Mouse (Mus musculus): ENCODE results near the gene Cap2.

Cap2 gene

DNA sequence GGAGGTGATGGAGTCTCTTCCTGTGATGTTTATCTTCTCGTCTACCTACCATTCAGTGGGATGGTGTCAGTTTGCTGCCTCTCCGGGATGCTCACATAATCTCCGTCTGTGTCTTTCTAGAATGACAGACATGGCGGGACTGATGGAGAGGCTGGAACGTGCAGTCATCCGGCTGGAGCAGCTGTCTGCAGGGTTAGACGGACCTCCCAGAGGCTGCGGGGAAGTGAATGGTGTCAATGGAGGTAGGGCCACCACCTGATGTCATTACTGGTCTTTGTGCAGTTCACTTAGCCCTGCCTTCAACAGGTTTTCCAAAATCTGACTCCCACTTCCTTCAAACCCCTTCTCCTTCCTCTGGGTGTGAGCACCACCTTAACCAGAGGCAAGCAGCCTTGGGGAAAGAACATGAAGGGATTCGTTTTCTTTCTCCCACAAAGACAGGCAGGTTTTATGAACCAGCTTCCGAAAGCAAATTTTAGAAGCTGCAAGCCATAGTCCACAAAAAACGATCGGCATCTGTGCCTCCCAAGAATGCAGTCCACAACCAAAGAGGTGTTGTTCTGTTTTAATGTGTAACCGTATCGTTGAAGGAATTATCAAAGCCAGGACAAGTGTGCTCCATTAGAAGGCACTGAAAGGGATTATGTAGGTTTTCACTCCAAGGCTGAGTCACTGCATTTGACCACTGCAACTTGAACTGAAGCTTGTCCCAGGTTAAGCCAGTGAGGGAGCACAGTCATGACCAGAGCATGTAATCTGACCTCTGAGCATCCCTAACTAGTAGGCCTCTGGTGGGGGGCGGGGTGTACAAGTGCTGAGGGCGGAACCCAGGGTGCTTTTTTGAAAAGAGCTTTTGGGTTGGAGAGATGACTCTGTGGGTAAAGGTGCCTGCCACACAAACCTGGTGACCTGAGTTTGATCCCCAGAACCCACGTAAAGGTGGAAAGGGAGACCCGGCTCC is 23.9 kb downstream of the Cap2 start:
- no peak for DNase-seq (ENCODE audit: extremely low read depth, low read depth, low spot score)

- DNase-seq (ENCODE audit: extremely low read depth, low read depth, low spot score), result no peak
Observed at GRCm38 (mm10) chr13:46526645-46527044, 25.0 kb downstream of the Cap2 start.

GRCm38 (mm10) chr13:46527340-46527739 is 25.7 kb downstream of the Cap2 start:
- no peak for DNase-seq (ENCODE audit: extremely low read depth, low read depth, low spot score)

DNA sequence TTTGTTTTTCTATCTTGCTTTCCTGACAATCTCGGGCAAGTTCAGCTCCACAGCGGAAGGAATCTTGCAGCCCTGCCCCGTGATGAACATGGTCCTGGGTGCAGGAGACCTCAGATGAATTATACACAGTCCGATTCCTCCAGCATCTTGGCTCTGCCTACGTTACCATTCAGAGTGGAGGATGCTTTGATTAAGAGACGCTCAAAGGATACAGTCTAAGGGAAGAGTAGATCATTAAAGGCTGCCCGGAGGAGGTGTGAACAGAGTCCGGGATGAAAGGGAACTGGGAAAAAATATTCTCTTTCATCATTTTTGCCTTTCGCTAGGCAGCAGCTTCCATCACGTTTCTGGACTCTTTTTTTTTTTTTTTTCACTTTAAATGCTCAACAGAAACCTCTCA is 27.4 kb downstream of the Cap2 start:
- no peak for DNase-seq (ENCODE audit: extremely low read depth, low read depth, low spot score)

DNA sequence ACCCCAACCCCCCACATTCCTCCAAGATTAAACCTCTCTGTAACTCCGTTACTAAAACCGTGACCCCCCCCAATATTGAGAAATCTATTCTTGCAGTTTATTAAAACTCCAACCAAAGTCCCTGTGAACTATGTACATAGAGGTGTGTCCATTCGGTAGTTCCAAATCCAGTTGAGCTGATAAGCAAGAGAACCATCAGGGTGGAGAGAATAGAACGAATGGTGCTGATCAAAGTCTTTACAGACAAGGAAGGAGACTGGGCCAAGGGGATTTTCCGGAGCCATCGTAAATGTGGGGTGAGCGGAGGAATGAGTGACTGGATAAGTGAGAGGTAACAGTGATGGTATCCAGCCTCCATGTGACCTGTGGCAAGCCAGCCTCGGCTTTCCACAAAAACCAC is 28.9 kb downstream of the Cap2 start:
- no peak for DNase-seq (ENCODE audit: extremely low read depth, low read depth, low spot score)

- DNase-seq (ENCODE audit: extremely low read depth, low read depth, low spot score), result no peak
Observed at GRCm38 (mm10) chr13:46531676-46532075, 30.0 kb downstream of the Cap2 start.

DNA sequence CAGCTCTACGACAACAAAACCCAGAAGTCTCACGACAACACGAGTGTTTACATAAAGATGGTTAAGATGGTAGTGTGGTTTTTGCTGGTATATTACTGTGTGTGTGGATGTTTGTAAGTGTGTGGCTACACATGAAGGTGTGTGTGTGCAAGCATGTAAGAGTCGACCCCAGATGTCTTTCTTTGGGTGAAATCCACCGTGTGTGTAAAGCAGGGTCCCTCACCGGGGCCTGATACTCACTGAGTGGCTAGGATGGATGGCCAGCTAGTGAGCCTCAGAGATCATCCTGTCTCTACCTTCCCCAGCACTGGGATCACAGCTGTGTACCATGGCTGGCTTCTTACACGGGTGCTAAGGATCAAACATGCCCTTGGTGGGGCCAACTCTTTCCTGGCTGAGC is 30.6 kb downstream of the Cap2 start:
- DNase-seq (ENCODE audit: extremely low read depth, low read depth, low spot score), result no peak

DNA sequence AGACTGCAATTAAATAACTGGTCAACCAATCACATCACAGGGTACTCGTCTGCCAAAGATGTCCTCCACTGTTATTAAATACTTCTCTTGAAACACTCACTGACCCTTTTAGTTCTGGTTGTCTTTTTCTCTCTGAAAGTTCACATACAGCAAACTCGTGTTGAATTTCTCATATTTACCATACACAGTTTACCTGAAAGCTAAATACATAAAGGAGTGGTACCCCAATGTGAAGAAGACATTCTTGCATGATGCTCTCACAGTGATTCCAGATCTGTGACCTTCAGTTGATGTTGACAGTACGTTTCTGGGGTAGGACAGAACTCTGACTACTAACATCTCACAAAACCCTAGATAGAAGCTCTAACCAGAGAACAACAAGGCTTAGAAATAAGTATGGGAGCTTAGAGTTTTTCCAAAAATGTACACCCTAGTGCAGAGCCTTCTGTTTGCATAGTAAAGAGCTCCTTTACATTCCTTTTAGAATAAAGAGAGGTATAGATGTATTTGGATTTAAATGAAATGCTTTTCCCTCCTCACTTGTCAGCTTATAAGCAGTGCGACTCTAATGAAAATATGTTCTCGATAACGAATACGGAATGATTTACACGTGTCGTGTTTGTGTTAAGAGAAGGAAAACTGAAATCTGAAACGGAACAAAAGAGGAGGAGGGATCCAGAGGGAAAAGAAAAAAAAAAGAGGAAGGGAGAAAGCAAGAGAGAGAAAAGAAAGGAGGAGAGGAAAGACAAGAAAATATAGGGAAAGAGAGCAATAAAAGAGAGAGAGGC is 31.9 kb downstream of the Cap2 start:
- DNase-seq (ENCODE audit: extremely low read depth, low read depth, low spot score), result no peak

DNA sequence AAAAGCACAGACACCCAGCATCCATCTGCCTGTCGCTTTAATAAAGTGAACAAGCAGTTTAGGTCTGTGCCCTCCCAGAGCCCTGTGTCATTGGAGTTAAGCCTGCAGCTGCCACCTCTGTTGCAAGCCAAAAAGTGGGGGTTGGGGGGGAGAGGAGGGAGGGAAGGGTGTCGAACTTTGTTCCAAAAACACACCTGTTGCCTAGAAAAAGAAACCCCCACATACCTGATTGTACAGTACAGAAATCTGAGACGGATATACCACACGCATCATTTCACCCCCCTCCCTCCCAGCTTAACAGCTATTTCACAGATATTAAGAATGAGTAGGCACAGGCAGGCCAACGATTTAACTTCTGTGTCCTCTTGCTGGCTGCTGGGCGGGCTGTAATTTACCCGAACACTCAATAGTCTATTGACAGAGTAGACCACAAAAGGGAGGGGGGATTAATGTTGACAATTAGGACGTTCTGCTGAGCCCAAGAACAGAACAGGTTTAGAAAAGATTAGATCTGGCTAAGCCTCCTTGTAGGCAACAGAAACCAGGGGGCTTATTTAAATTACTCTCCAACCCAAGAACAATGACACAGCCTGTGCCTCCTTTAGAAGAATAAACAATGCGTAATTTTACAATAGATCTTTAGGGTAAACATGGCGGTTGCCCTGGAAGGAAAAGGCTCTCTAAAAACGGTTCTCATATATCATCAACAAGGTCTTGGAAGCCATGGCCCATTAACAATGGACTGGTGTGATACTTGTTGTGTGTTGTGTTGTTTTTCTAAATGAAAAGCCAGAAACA is 32.7 kb downstream of the Cap2 start:
- no peak for DNase-seq (ENCODE audit: extremely low read depth, low read depth, low spot score)

GRCm38 (mm10) chr13:46534969-46535785 is 33.5 kb downstream of the Cap2 start:
- DNase-seq (ENCODE audit: extremely low read depth, low read depth, low spot score), result no peak

GRCm38 (mm10) chr13:46539284-46539683 is 37.6 kb downstream of the Cap2 start:
- DNase-seq (ENCODE audit: extremely low read depth, low read depth, low spot score), result no peak

- DNase-seq (ENCODE audit: extremely low read depth, low read depth, low spot score), result no peak
Observed at GRCm38 (mm10) chr13:46540943-46541342, 39.3 kb downstream of the Cap2 start.

- no peak for DNase-seq (ENCODE audit: extremely low read depth, low read depth, low spot score)
Observed at GRCm38 (mm10) chr13:46542782-46543181, 41.1 kb downstream of the Cap2 start.

DNA sequence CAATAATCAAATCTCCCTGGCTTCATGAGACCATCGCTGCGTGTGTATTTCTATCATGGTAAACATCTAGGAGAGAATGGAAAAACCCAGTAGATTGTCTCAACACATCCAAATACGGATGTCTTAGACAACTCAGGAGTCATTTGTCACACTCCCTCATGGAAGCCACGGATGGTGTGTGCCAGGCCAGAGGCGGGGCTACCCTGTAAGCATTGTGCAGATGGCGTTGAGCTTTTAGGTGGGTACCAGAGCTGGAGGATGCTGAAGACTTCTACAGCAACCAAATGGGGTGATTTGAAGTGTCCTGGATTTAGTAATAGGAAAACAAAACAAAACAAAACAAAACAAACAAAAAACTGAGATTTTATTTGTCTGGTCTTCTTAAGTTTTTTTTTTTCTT is 43.0 kb downstream of the Cap2 start:
- no peak for DNase-seq (ENCODE audit: extremely low read depth, low read depth, low spot score)

- no peak for DNase-seq (ENCODE audit: extremely low read depth, low read depth, low spot score)
Observed at GRCm38 (mm10) chr13:46545081-46545480, 43.4 kb downstream of the Cap2 start.

- DNase-seq (ENCODE audit: extremely low read depth, low read depth, low spot score), result no peak
Observed at GRCm38 (mm10) chr13:46546846-46547245, 45.2 kb downstream of the Cap2 start.

DNA sequence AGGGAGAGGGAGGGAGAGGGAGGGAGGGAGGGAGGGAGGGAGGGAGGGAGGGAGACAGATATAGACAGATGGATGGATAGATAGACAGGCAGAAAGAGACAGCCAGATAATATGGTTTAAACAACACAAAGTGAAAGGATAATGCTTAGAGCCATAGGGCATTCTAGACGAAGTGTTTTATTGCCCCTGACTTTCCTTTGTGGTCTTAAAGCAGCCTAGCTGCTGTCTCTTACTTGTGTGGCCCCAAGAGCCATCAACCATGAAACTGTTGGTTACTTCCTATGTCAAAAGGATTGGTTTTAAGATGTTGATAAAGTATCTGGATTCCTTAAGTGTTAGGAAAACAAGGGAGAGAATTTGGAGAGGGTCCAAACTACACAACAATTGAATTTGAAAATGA is 45.6 kb downstream of the Cap2 start:
- no peak for DNase-seq (ENCODE audit: extremely low read depth, low read depth, low spot score)

DNA sequence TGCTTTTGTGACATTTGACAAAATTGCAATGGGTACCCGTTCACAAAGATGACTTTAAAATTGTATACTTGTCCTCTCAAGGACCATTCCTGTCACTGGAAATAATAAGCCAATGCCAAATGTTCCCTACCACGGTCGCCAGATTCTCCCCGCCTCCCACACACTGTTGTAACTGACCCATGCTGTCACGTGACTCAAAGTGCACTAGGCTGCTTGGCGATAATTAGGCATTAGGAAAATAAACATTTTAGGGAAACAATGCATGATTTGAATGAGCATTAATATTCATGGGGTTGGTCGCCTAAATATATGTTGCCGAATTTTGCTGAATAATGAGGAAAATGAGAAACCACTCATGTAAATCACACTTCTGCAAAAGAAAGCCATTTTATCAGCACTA is 46.5 kb downstream of the Cap2 start:
- no peak for DNase-seq (ENCODE audit: extremely low read depth, low read depth, low spot score)

GRCm38 (mm10) chr13:46548600-46549179 is 47.0 kb downstream of the Cap2 start:
- no peak for DNase-seq (ENCODE audit: extremely low read depth, low read depth, low spot score)

DNA sequence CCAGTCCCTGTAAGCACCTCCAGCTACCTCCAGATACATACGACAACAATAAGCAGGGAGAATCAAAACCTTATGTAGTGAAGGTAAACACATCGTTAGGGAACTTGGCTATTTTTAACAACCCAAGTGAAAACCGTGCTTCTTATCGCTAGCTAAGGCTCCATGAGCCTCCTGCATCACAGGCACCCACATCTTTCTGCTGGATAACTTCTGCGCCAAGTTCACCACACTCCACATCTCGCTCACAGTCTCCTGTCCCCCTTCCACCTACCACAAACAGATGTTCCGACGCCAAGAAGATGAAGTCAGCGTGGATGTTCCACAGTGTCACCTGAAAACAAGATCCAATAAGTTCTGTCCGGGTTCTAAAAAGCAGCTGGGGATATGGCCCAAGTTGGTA is 49.0 kb downstream of the Cap2 start:
- DNase-seq (ENCODE audit: extremely low read depth, low read depth, low spot score), result no peak

Data from fat pad, adult 2 months (tissue).